Mouse (Mus musculus) forebrain, embryonic 16.5 days (tissue): ENCODE measurements around the gene Akr1cl. TPM values are rescaled to one million over a fixed set of nuclear protein-coding genes. Genes with fewer than 3 reads are reported as not detected.
"Not testable (repeated sequence)": the region's sequence is repeated elsewhere in the genome, so short reads cannot be mapped to it uniquely, and the experiment has no call there.

Experiments
- ATAC-seq: fragments of 200-750 bp; cut with Nextera tagmentation; 2 replicates; pipeline ENCODE4 v1.8.0; 2017; ENCODE audit warnings: mild to moderate bottlenecking, moderate library complexity
- H3K27ac ChIP-seq: fragments of 300-500 bp; sonication (generic); 2 replicates; pipeline ENCODE4 v1.5.1; 2014; ENCODE audit warnings: low read length, control low read depth
- H3K27me3 ChIP-seq: fragments of 300-500 bp; sonication (generic); replicated peaks from 2 replicates; pipeline ENCODE4 v1.6.1; 2014; ENCODE audit warnings: low read length; ENCODE audit not compliant: control insufficient read depth, insufficient read depth
- H3K36me3 ChIP-seq: fragments of 300-500 bp; sonication (generic); 2 replicates; pipeline ENCODE4 v1.6.1; 2014; ENCODE audit not compliant: control insufficient read depth, insufficient read depth
- H3K4me1 ChIP-seq: fragments of 300-500 bp; sonication (generic); replicated peaks from 2 replicates; pipeline ENCODE4 v1.6.1; 2014; ENCODE audit warnings: low read length; ENCODE audit not compliant: control insufficient read depth, insufficient read depth
- H3K4me2 ChIP-seq: fragments of 300-500 bp; sonication (generic); 2 replicates; pipeline ENCODE4 v1.6.1; 2014; ENCODE audit warnings: mild to moderate bottlenecking, low read length, control low read depth
- H3K4me3 ChIP-seq: fragments of 300-500 bp; sonication (generic); replicated peaks from 2 replicates; pipeline ENCODE4 v1.5.1; 2014; ENCODE audit warnings: mild to moderate bottlenecking, low read length, control low read depth
- H3K9ac ChIP-seq: fragments of 300-500 bp; sonication (generic); replicated peaks from 2 replicates; pipeline ENCODE4 v1.6.1; 2014; ENCODE audit warnings: low read depth, low read length, control low read depth
- H3K9me3 ChIP-seq: fragments of 300-500 bp; sonication (generic); 2 replicates; pipeline ENCODE4 v1.6.1; 2016; ENCODE audit warnings: low read length; ENCODE audit not compliant: control insufficient read depth
- WGBS: fragments of 180-500 bp; shearing (Covaris S2); extraction: QIAGEN DNeasy Blood & Tissue Kit; methylation state at CpG from one replicate; pipeline ENCODE4 v1.1.7; 2014; 5-methylcytosine and 5-hydroxymethylcytosine counted together
- polyA plus RNA-seq: library from polyadenylated mRNA; unstranded; fragments of >200 nt; fragmentation: Nextera tagmentation; extraction: Ambion mirVana; gene quantifications from 2 replicates; pipeline ENCODE4 v1.2.1, GENCODE M21; 2015

Akr1cl gene
- not detected in 2 replicates for polyA plus RNA-seq

- Histone ChIP-seq H3K9ac (no peak within 1 kb of the TSS), H3K36me3 (no peaks in the 10 kb centered on the region), H3K4me3 (no peak within 1 kb of the TSS), H3K4me1 (no peaks in the 10 kb centered on the region), H3K4me2 (no peak within 1 kb of the TSS), H3K27ac (no peak within 1 kb of the TSS), H3K27me3 (no peaks in the 10 kb centered on the region), H3K9me3 (no peaks in the 10 kb centered on the region)
- no peak for ATAC-seq
Observed at GRCm38 (mm10) chr1:65032641-65033040, at the start of gene Akr1cl. Gene Akr1cl (minus strand): TSS chr1:65032759.

GRCm38 (mm10) chr1:65082188-65082587, 49.6 kb upstream of the Akr1cl start, which contains the start of gene Crygb:
Gene Crygb (minus strand): TSS chr1:65082288.
- Histone ChIP-seq H3K27me3 (no peaks in the 10 kb centered on the region), H3K9ac (no peak within 1 kb of the TSS), H3K4me1 (no peaks in the 10 kb centered on the region), H3K9me3 (no peaks in the 10 kb centered on the region), H3K4me2 (no peak within 1 kb of the TSS), H3K4me3 (no peak within 1 kb of the TSS), H3K27ac (no peak within 1 kb of the TSS), H3K36me3 (no peaks in the 10 kb centered on the region)
- WGBS = 27% methylated on average over 7 of the region's 7 CpGs
- ATAC-seq = no peak

- 15% methylated on average over 5 of the region's 5 CpGs for WGBS
- Histone ChIP-seq H3K9me3 (no peaks in the 10 kb centered on the region), H3K9ac (no peak overlapping the region), H3K4me2 (no peak overlapping the region), H3K4me3 (no peak overlapping the region), H3K27ac (no peak overlapping the region), H3K27me3 (no peaks in the 10 kb centered on the region), H3K4me1 (no peaks in the 10 kb centered on the region), H3K36me3 (no peaks in the 10 kb centered on the region)
- no peak for ATAC-seq
Observed at GRCm38 (mm10) chr1:65075607-65076006, 43.0 kb upstream of the Akr1cl start.

GRCm38 (mm10) chr1:65073589-65073988, 41.0 kb upstream of the Akr1cl start, which contains the start of gene Crygc:
Gene Crygc (minus strand): TSS chr1:65073689.
- Histone ChIP-seq H3K9ac (no peak within 1 kb of the TSS), H3K4me2 (no peak within 1 kb of the TSS), H3K36me3 (no peaks in the 10 kb centered on the region), H3K27ac (no peak within 1 kb of the TSS), H3K4me3 (no peak within 1 kb of the TSS), H3K4me1 (no peaks in the 10 kb centered on the region), H3K27me3 (no peaks in the 10 kb centered on the region), H3K9me3 (no peaks in the 10 kb centered on the region)
- WGBS = 54% methylated on average over 6 of the region's 6 CpGs
- ATAC-seq = no peak

- ATAC-seq = no peak
- no peaks in the 10 kb centered on the region for H3K36me3 ChIP-seq
Observed at GRCm38 (mm10) chr1:65067842-65068241, 35.3 kb upstream of the Akr1cl start.

GRCm38 (mm10) chr1:65064201-65064600, 31.6 kb upstream of the Akr1cl start:
- Histone ChIP-seq H3K27ac (no peak overlapping the region), H3K4me3 (no peak overlapping the region), H3K9me3 (no peaks in the 10 kb centered on the region), H3K36me3 (no peaks in the 10 kb centered on the region), H3K9ac (no peak overlapping the region), H3K4me2 (no peak overlapping the region), H3K4me1 (no peaks in the 10 kb centered on the region), H3K27me3 (no peaks in the 10 kb centered on the region)
- 73% methylated on average over 15 of the region's 15 CpGs for whole genome bisulfite sequencing
- no peak for ATAC-seq

More at GRCm38 (mm10) chr1:65067842-65068241, 35.3 kb upstream of the Akr1cl start:
- no peak overlapping the region for H3K9ac ChIP-seq
- H3K9me3 ChIP-seq = no peaks in the 10 kb centered on the region
- H3K4me2 ChIP-seq = no peak overlapping the region
- no peaks in the 10 kb centered on the region for H3K4me1 ChIP-seq
- no peak overlapping the region for H3K27ac ChIP-seq
- no peaks in the 10 kb centered on the region for H3K27me3 ChIP-seq
- H3K4me3 ChIP-seq = no peak overlapping the region

- H3K4me2 ChIP-seq = no peak within 1 kb of the TSS
- H3K36me3 ChIP-seq = no peaks in the 10 kb centered on the region
- H3K4me1 ChIP-seq = no peaks in the 10 kb centered on the region
- no peaks in the 10 kb centered on the region for H3K27me3 ChIP-seq
- H3K4me3 ChIP-seq = no peak within 1 kb of the TSS
- no peak within 1 kb of the TSS for H3K9ac ChIP-seq
- no peaks in the 10 kb centered on the region for H3K9me3 ChIP-seq
- WGBS = 29% methylated on average over 8 of the region's 8 CpGs
- no peak within 1 kb of the TSS for H3K27ac ChIP-seq
- no peak for ATAC-seq
Observed at GRCm38 (mm10) chr1:65063352-65063751, 30.8 kb upstream of the Akr1cl start, which contains the start of gene Crygd. Gene Crygd (minus strand): TSS chr1:65063452.

GRCm38 (mm10) chr1:65052140-65052539, 19.6 kb upstream of the Akr1cl start:
- H3K27me3 ChIP-seq = no peaks in the 10 kb centered on the region
- 25% methylated on average over 2 of the region's 2 CpGs for WGBS
- H3K9me3 ChIP-seq = no peaks in the 10 kb centered on the region
- H3K4me3 ChIP-seq = no peak overlapping the region
- no peak overlapping the region for H3K27ac ChIP-seq
- H3K9ac ChIP-seq = no peak overlapping the region
- H3K4me2 ChIP-seq = no peak overlapping the region
- H3K36me3 ChIP-seq = no peaks in the 10 kb centered on the region
- ATAC-seq = no peak
- H3K4me1 ChIP-seq = no peaks in the 10 kb centered on the region

- Histone ChIP-seq H3K9me3 (no peaks in the 10 kb centered on the region), H3K4me2 (no peak overlapping the region), H3K36me3 (no peaks in the 10 kb centered on the region), H3K9ac (no peak overlapping the region), H3K27ac (no peak overlapping the region), H3K4me1 (no peaks in the 10 kb centered on the region), H3K4me3 (no peak overlapping the region), H3K27me3 (no peaks in the 10 kb centered on the region)
- ATAC-seq = no peak
- WGBS = 51% methylated on average over 7 of the region's 7 CpGs
Observed at GRCm38 (mm10) chr1:65051696-65052095, 19.1 kb upstream of the Akr1cl start.

GRCm38 (mm10) chr1:65050952-65051351, 18.4 kb upstream of the Akr1cl start, which contains the start of gene Cryge:
Gene Cryge (minus strand): TSS chr1:65051149.
- not testable (repeated sequence) for H3K27ac ChIP-seq, H3K4me1 ChIP-seq, H3K9ac ChIP-seq, H3K4me3 ChIP-seq, H3K4me2 ChIP-seq, H3K27me3 ChIP-seq, H3K9me3 ChIP-seq, ATAC-seq, H3K36me3 ChIP-seq
- 29% methylated on average over 10 of the region's 12 CpGs for WGBS
